Mouse (Mus musculus) WW6 (cell line): ENCODE measurements around the gene Hist3h2a.
"Not testable (repeated sequence)": the region's sequence is repeated elsewhere in the genome, so short reads cannot be mapped to it uniquely, and the experiment has no call there.

ENCODE experiments used
- DNase-seq: peaks from one replicate; pipeline ENCODE4 v3.0.0-alpha.2; 2013; ENCODE audit warnings: low read depth, low spot score

The Hist3h2a gene

GRCm38 (mm10) chr11:58947798-58948528, 6.5 kb upstream of the Hist3h2a start:
- no peak for DNase-seq

GRCm38 (mm10) chr11:58948542-58949479, 5.7 kb upstream of the Hist3h2a start, which contains the start of gene Hist3h2ba:
Gene Hist3h2ba (plus strand): TSS chr11:58948920.
- no peak for DNase-seq

- no peak for DNase-seq
Observed at GRCm38 (mm10) chr11:58949480-58950431, 4.7 kb upstream of the Hist3h2a start.

- DNase-seq = no peak
Observed at GRCm38 (mm10) chr11:58951210-58951609, 3.3 kb upstream of the Hist3h2a start.

DNA sequence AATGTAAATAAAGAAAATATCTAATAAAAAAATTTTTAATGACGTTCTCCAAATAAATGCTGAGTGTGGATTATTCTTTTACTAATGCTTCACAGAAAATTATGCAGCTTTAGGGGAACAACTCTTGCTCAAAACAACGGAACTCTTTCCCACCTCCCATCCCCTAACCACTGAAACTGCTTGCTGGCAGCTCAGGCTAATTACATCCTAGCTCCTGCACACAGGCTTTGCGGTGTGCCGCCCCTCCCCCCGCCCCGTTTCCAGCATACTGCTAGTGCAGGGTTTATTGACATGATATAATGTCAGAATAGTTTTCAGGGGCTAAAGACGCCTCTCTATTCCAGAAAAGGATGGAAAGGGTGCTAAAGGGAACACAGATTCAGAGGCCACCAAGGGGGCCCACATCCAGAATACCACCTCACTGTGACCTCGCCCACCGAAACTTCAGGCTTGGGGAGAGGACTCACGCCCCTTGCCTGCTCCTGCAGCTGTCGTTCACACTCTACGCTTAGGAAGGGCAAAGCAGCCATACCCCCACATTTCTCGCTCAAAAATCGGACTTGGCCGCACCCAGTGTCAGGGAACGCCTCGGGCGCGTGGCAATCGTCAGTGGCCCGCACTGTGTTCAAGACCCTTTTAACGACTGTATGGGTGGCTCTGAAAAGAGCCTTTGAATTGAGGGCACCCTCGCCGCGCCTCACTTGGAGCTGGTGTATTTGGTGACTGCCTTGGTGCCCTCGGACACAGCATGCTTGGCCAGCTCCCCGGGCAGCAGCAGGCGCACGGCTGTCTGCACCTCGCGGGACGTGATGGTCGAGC, 925 bp upstream of the Hist3h2a start:
- no peak for DNase-seq

DNA sequence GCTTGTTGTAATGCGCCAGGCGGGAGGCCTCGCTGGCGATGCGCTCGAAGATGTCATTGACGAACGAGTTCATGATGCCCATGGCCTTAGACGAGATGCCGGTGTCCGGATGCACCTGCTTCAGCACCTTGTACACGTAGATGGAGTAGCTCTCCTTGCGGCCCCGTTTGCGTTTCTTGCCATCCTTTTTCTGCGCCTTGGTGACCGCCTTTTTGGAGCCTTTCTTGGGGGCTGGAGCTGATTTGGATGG, 390 bp upstream of the Hist3h2a start:
- DNase-seq = not testable (repeated sequence)

GRCm38 (mm10) chr11:58955143-58955867, 820 bp downstream of the Hist3h2a start:
- DNase-seq = no peak

GRCm38 (mm10) chr11:58955868-58956257, 1.4 kb downstream of the Hist3h2a start:
- no peak for DNase-seq

DNA sequence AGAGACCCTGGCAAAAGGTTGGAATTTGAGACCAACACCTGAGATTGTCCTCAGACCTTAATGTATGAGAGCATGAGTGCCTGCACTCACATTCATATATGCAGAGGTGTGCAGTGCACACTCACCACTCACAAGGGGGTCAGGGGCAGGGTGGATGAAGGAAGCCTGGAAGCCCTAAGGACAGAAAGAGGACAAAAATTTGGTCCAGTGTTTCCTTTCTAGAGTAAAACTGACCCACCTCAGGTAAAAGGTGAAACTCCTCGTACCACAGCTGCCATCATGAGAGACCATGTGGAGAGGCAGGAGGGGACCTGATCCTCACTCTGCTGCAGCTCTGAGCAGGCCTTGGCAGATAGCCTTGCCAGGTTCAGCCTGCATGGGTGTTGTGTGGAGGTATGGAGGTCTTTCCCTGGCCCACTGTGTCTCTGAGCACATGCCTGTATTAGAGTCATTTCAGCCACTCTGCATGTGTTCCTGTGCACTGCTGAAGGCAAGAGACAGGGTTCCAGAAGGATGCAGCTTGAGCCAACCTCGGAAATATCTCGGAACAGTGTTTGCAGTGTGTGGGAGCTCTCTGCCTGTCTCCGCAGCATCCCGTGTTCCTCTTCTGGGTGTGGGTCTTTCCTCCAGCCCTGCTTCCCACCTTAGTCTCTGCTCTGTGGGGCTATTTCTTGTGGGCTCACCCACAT, 2.9 kb downstream of the Hist3h2a start:
- no peak for DNase-seq

- no peak for DNase-seq
Observed at GRCm38 (mm10) chr11:58958536-58958935, 4.1 kb downstream of the Hist3h2a start.

- no peak for DNase-seq
Observed at GRCm38 (mm10) chr11:58959186-58959825, 4.8 kb downstream of the Hist3h2a start.

DNA sequence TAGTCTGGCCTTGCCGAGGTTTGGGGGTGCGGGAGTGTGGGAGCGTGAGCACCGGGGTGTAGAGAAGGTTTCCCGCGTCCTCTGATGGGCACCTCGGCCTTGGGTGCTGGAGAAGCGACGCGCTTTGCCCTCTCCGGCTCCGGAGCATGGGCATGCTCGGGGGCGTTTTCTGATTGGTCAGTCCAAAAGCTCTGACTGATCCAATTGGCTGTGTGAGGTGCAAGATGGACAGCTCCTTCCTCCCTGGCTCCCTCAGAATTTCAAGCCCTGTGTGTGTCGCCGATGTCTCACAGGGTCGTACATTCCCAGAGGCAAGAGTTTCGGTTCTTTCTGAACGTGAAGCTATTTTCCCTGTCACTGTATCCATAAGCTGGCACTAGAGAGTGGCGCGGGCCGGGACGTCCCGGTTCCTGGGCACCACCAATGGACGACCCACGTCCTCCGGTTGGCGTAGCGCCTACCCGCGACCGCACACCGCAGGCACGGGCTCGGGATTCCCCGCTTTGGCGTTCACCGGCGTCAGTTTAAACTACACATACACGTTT, 5.5 kb downstream of the Hist3h2a start:
- no peak for DNase-seq

DNA sequence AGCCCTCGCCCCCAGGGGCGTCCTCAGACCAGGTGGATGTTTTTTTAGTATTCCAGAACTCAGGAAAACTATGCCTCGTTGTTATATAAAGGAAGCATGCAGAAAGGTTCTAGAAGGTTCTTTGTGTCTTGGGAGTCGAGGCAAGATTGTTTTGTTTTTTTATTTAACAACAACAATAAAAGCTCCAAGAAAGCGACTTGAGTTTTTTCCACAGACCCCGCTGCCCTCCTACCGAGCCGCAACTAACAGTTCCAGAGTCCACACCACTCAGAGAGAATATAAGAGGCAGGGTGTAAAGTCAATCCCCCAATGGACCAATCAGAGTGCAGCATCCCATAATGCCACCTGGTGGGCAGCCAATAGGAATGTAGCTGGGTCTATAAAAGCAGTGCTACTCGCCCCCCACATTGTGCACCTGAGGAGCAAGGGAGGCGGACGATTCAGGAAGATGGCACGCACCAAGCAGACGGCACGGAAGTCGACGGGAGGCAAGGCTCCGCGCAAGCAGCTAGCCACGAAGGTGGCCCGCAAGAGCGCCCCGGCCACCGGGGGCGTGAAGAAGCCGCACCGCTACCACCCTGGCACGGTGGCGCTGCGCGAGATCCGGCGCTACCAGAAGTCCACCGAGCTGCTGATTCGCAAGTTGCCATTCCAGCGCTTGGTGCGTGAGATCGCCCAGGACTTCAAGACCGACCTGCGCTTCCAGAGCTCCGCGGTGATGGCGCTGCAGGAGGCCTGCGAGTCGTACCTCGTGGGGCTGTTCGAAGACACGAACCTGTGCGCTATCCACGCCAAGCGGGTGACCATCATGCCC, 7.1 kb downstream of the Hist3h2a start:
- DNase-seq = no peak

GRCm38 (mm10) chr11:58963543-58963942, 9.1 kb downstream of the Hist3h2a start:
- no peak for DNase-seq

- no peak for DNase-seq
Observed at GRCm38 (mm10) chr11:58964216-58964615, 9.7 kb downstream of the Hist3h2a start.

GRCm38 (mm10) chr11:58965001-58965760, 10.7 kb downstream of the Hist3h2a start:
- DNase-seq = no peak

- DNase-seq = no peak
Observed at GRCm38 (mm10) chr11:58967346-58967745, 12.9 kb downstream of the Hist3h2a start.
